Mouse (Mus musculus) liver, embryonic 11.5 days (tissue): ENCODE measurements around the gene Lrsam1. TPM values are rescaled to one million over a fixed set of nuclear protein-coding genes. Genes with fewer than 3 reads are reported as not detected.
"Not testable (repeated sequence)": the region's sequence is repeated elsewhere in the genome, so short reads cannot be mapped to it uniquely, and the experiment has no call there.

Experiments used
- ATAC-seq: fragments of 200-750 bp; cut with Nextera tagmentation; replicated peaks from 2 replicates; pipeline ENCODE4 v1.8.0; 2017; ENCODE audit warnings: moderate number of reproducible peaks, mild to moderate bottlenecking, moderate TSS enrichment, moderate library complexity; ENCODE audit not compliant: low FRiP score
- DNase-seq: peaks from one replicate; pipeline ENCODE4 v3.0.0-alpha.2; 2017; ENCODE audit warnings: low spot score
- H3K27ac ChIP-seq: fragments of 300-500 bp; sonication (generic); 2 replicates; pipeline ENCODE4 v1.5.1; 2014; ENCODE audit warnings: mild to moderate bottlenecking, low read depth, low read length, control low read depth
- H3K27me3 ChIP-seq: fragments of 300-500 bp; sonication (generic); replicated peaks from 2 replicates; pipeline ENCODE4 v1.6.1; 2014; ENCODE audit warnings: low read length, mixed read lengths; ENCODE audit not compliant: control insufficient read depth, insufficient read depth
- H3K36me3 ChIP-seq: fragments of 300-500 bp; sonication (generic); 2 replicates; pipeline ENCODE4 v1.6.1; 2014; ENCODE audit warnings: mild to moderate bottlenecking, low read length, moderate library complexity, mixed read lengths; ENCODE audit not compliant: control insufficient read depth, insufficient read depth
- H3K4me1 ChIP-seq: fragments of 300-500 bp; sonication (generic); replicated peaks from 2 replicates; pipeline ENCODE4 v1.6.1; 2014; ENCODE audit warnings: low read length, mixed read lengths; ENCODE audit not compliant: control insufficient read depth, insufficient read depth
- H3K4me2 ChIP-seq: fragments of 300-500 bp; sonication (generic); 2 replicates; pipeline ENCODE4 v1.6.1; 2014; ENCODE audit warnings: mild to moderate bottlenecking, control low read depth, moderate library complexity
- H3K4me3 ChIP-seq: fragments of 300-500 bp; sonication (generic); 2 replicates; pipeline ENCODE4 v1.5.1; 2014; ENCODE audit warnings: low read depth, low read length, control low read depth
- H3K9ac ChIP-seq: fragments of 300-500 bp; sonication (generic); 2 replicates; pipeline ENCODE4 v1.6.1; 2014; ENCODE audit warnings: low read depth, low read length, control low read depth
- H3K9me3 ChIP-seq: fragments of 300-500 bp; sonication (generic); 2 replicates; pipeline ENCODE4 v1.6.1; 2016; ENCODE audit warnings: low read length, inconsistent platforms, mixed read lengths; ENCODE audit not compliant: control insufficient read depth
- WGBS: fragments of 180-500 bp; shearing (Covaris S2); extraction: QIAGEN DNeasy Blood & Tissue Kit; methylation state at CpG from one replicate; pipeline ENCODE4 v1.1.7; 2014; 5-methylcytosine and 5-hydroxymethylcytosine counted together
- polyA plus RNA-seq: library from polyadenylated mRNA; unstranded; fragments of >200 nt; fragmentation: Nextera tagmentation; extraction: Ambion mirVana; gene quantifications from 2 replicates; pipeline ENCODE4 v1.2.1, GENCODE M21; 2014

Lrsam1 gene
- 6.1 and 6.7 TPM in 2 replicates for polyA plus RNA-seq

DNA sequence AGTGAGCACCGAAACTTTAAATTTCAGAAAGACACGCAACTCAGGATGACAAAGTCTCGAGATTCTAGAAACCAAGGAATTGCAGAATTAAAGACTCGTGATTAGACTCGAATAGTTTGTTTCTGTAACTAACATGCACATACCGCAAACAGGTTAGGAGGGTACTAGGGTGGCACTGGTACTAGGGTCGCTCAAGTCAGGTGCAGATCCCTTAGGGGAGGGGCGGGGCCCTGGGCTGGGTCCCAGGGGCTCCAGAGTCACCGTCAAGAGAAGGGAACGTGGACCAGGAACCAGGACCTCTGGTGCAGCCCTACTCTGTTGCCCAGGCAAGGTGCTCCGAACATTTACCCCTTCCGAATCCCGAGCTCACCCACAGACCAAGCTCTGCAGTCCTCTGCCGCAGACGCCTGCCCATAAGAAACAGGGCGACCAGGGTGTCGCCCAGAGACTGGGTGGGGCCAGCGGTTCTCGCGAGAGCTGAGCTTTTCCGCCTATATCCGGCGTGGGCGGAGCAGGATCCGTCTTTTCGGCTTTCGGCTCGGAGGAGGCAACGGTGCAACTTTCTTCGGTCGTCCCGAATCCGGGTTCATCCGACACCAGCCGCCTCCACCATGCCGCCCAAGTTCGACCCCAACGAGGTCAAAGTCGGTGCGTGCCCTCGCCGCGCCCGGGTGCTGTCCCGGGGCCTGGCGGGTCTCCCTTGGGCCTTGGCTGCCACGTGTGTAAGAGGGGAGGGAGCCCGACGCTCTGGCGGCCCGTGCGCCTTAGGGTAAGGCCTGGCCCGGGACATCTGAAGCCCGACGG lies at the start of gene Lrsam1, which contains the start of gene Rpl12:
Gene Lrsam1 (minus strand): TSS at position 423 of the 804 bp plus-strand sequence.
Gene Rpl12 (plus strand): TSS at position 368 of the 804 bp plus-strand sequence.
- H3K27me3 ChIP-seq: no peaks in the 10 kb centered on the region
- DNase-seq (peak; percentile 91), ATAC-seq (peak; percentile 85)
- H3K9me3 ChIP-seq: no peaks in the 10 kb centered on the region
- H3K4me1 ChIP-seq: peaks cover 25% of the 10 kb centered on the region
- H3K4me2 ChIP-seq: peak within 1 kb of the TSS; percentile 92
- WGBS: 3% methylated on average over 55 of the region's 55 CpGs
- peaks cover 22% of the 10 kb centered on the region for H3K36me3 ChIP-seq
- peak within 1 kb of the TSS; percentile 97 for H3K4me3 ChIP-seq
- peak within 1 kb of the TSS; percentile 99 for H3K27ac ChIP-seq
- peak within 1 kb of the TSS; percentile 100 for H3K9ac ChIP-seq

DNA sequence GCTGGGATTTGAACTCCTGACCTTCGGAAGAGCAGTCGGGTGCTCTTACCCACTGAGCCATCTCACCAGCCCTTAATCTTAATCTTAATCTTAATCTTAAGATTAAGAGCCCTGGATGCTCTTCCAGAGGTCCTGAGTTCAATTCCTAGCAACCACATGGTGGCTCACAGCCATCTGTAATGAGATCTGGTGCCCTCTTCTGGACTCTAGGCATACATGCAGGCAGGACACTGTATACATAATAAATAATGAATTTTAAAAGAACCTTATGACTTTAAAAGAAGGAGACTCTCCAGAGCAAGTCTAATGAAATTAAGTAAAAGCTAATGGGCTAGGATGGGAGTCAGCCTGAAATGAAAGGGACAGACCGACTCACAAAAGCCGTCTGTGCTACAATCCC lies 47.6 kb upstream of the Lrsam1 start:
- not testable (repeated sequence) for H3K4me3 ChIP-seq, H3K9ac ChIP-seq, H3K27me3 ChIP-seq, DNase-seq, H3K9me3 ChIP-seq, H3K27ac ChIP-seq, H3K4me2 ChIP-seq, H3K4me1 ChIP-seq, H3K36me3 ChIP-seq, ATAC-seq
- WGBS: 83% methylated on average over 4 of the region's 4 CpGs

- H3K9ac ChIP-seq: no peak overlapping the region
- H3K36me3 ChIP-seq: no peaks in the 10 kb centered on the region
- H3K4me3 ChIP-seq: no peak overlapping the region
- ATAC-seq: no peak
- 75% methylated on average over 5 of the region's 5 CpGs for WGBS
- H3K9me3 ChIP-seq: no peaks in the 10 kb centered on the region
- H3K4me1 ChIP-seq: no peaks in the 10 kb centered on the region
- no peak for DNase-seq
- H3K4me2 ChIP-seq: no peak overlapping the region
- no peak overlapping the region for H3K27ac ChIP-seq
- no peaks in the 10 kb centered on the region for H3K27me3 ChIP-seq
These were observed 43.6 kb upstream of the Lrsam1 start for GRCm38 (mm10) chr2:33005041-33005440.

DNA sequence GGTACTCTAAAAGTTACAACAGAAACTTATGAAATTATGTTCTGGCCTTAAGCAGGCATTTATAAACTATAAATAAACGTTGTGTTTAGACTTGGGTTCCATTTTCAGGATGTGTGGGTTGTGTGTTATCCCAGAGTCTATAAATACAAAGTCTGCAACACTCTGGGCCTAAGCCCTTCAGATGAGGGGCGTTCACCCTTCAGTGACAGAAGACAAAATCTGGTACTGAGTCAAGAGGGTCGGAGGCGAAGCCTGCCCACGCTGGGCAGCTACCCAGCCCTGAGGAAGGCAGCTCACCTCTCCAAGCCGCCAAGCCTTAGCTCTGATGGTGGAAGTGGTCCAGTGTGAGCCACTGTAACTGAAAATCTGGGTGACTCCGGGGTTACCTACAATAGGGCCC lies 40.7 kb upstream of the Lrsam1 start:
- no peaks in the 10 kb centered on the region for H3K36me3 ChIP-seq
- no peak overlapping the region for H3K27ac ChIP-seq
- no peaks in the 10 kb centered on the region for H3K9me3 ChIP-seq
- DNase-seq (no peak), ATAC-seq (no peak)
- H3K4me1 ChIP-seq: no peaks in the 10 kb centered on the region
- WGBS: 78% methylated on average over 7 of the region's 7 CpGs
- no peak overlapping the region for H3K4me3 ChIP-seq
- H3K27me3 ChIP-seq: no peaks in the 10 kb centered on the region
- no peak overlapping the region for H3K4me2 ChIP-seq
- no peak overlapping the region for H3K9ac ChIP-seq

GRCm38 (mm10) chr2:32999752-33000151 lies 38.3 kb upstream of the Lrsam1 start:
- H3K4me1 ChIP-seq: no peaks in the 10 kb centered on the region
- no peak overlapping the region for H3K4me3 ChIP-seq
- ATAC-seq (no peak), DNase-seq (no peak)
- H3K27me3 ChIP-seq: no peaks in the 10 kb centered on the region
- no peak overlapping the region for H3K4me2 ChIP-seq
- no peaks in the 10 kb centered on the region for H3K36me3 ChIP-seq
- no peak overlapping the region for H3K27ac ChIP-seq
- no peaks in the 10 kb centered on the region for H3K9me3 ChIP-seq
- WGBS: 86% methylated on average over 2 of the region's 2 CpGs
- H3K9ac ChIP-seq: no peak overlapping the region

GRCm38 (mm10) chr2:32997792-32998191 lies 36.4 kb upstream of the Lrsam1 start:
- no peak overlapping the region for H3K9ac ChIP-seq
- H3K27me3 ChIP-seq: no peaks in the 10 kb centered on the region
- 76% methylated on average over 4 of the region's 4 CpGs for WGBS
- no peaks in the 10 kb centered on the region for H3K4me1 ChIP-seq
- ATAC-seq: no peak
- no peak for DNase-seq
- no peak overlapping the region for H3K4me3 ChIP-seq
- H3K27ac ChIP-seq: no peak overlapping the region
- no peak overlapping the region for H3K4me2 ChIP-seq
- no peaks in the 10 kb centered on the region for H3K36me3 ChIP-seq
- H3K9me3 ChIP-seq: no peaks in the 10 kb centered on the region

DNA sequence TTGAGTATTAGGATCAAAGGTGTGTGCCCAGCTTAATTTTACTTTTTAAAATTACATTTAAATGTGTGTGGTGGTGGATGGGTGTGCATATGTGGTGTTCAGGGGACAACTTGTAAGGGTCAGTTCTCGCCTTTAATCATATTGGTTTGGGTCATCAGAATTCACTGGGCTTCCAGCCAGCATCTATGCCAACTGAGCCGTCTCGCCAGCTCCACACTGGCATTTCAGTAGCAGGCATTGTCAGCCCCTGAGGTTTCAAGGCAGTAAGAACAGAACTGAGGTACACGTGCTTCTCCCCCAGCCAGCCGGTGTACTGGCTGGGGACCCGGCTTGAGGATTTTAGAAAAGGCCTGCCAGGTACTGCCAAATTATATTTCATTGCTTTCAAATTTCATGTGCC lies 35.7 kb upstream of the Lrsam1 start:
- no peak overlapping the region for H3K4me2 ChIP-seq
- H3K4me1 ChIP-seq: no peaks in the 10 kb centered on the region
- no peaks in the 10 kb centered on the region for H3K27me3 ChIP-seq
- H3K36me3 ChIP-seq: no peaks in the 10 kb centered on the region
- no peaks in the 10 kb centered on the region for H3K9me3 ChIP-seq
- H3K27ac ChIP-seq: no peak overlapping the region
- 70% methylated on average over 6 of the region's 6 CpGs for WGBS
- DNase-seq (no peak), ATAC-seq (no peak)
- no peak overlapping the region for H3K9ac ChIP-seq
- no peak overlapping the region for H3K4me3 ChIP-seq

- no peaks in the 10 kb centered on the region for H3K9me3 ChIP-seq
- H3K4me1 ChIP-seq: no peaks in the 10 kb centered on the region
- H3K27me3 ChIP-seq: no peaks in the 10 kb centered on the region
- H3K36me3 ChIP-seq: no peaks in the 10 kb centered on the region
- 56% methylated on average over 6 of the region's 6 CpGs for WGBS
- no peak overlapping the region for H3K4me3 ChIP-seq
- no peak overlapping the region for H3K4me2 ChIP-seq
- no peak overlapping the region for H3K27ac ChIP-seq
- H3K9ac ChIP-seq: no peak overlapping the region
- DNase-seq (no peak), ATAC-seq (no peak)
These were observed 30.7 kb upstream of the Lrsam1 start for GRCm38 (mm10) chr2:32992130-32992529.
